Mouse (Mus musculus) embryonic facial prominence, embryonic 13.5 days (tissue): ENCODE results near the gene Zfp704. TPM values are rescaled to one million over a fixed set of nuclear protein-coding genes. Genes with fewer than 3 reads are reported as not detected.

Experiments
- ATAC-seq: fragments of 200-750 bp; cut with Nextera tagmentation; 2 replicates; pipeline ENCODE4 v1.8.0; 2017; ENCODE audit warnings: low read depth; ENCODE audit not compliant: insufficient number of reproducible peaks, insufficient read depth, low FRiP score, low TSS enrichment
- H3K27ac ChIP-seq: fragments of 300-500 bp; sonication (generic); 2 replicates; pipeline ENCODE4 v1.5.1; 2015; ENCODE audit warnings: moderate library complexity, mild to moderate bottlenecking, inconsistent platforms
- H3K27me3 ChIP-seq: fragments of 300-500 bp; sonication (generic); 2 replicates; pipeline ENCODE4 v1.6.1; 2015; ENCODE audit warnings: mild to moderate bottlenecking, inconsistent platforms
- H3K36me3 ChIP-seq: fragments of 300-500 bp; sonication (generic); 2 replicates; pipeline ENCODE4 v1.6.1; 2015; ENCODE audit warnings: mild to moderate bottlenecking, inconsistent platforms
- H3K4me1 ChIP-seq: fragments of 300-500 bp; sonication (generic); 2 replicates; pipeline ENCODE4 v1.6.1; 2015; ENCODE audit warnings: inconsistent platforms
- H3K4me2 ChIP-seq: fragments of 300-500 bp; sonication (generic); 2 replicates; pipeline ENCODE4 v1.6.1; 2015; ENCODE audit warnings: moderate library complexity, mild to moderate bottlenecking, inconsistent platforms
- H3K4me3 ChIP-seq: fragments of 300-500 bp; sonication (generic); 2 replicates; pipeline ENCODE4 v1.5.1; 2015; ENCODE audit warnings: mild to moderate bottlenecking, inconsistent platforms
- H3K9ac ChIP-seq: fragments of 300-500 bp; sonication (generic); 2 replicates; pipeline ENCODE4 v1.6.1; 2015; ENCODE audit warnings: mild to moderate bottlenecking, inconsistent platforms
- H3K9me3 ChIP-seq: fragments of 300-500 bp; sonication (generic); 2 replicates; pipeline ENCODE4 v1.6.1; 2016; ENCODE audit warnings: inconsistent platforms
- WGBS: fragments of 180-500 bp; shearing (Covaris S2); methylation state at CpG from one replicate; pipeline ENCODE4 v1.1.7; 2015; ENCODE audit warnings: mixed read lengths; 5-methylcytosine and 5-hydroxymethylcytosine counted together
- polyA plus RNA-seq: library from polyadenylated mRNA; unstranded; fragments of >200 nt; fragmentation: Nextera tagmentation; extraction: Ambion mirVana; gene quantifications from 2 replicates; pipeline ENCODE4 v1.2.1, GENCODE M21; 2015

Zfp704 gene
- polyA plus RNA-seq, 1 experiment from 2014 or later, result 10.0 TPM

GRCm38 (mm10) chr3:9432796-9433526 is 176.9 kb downstream of the Zfp704 start:
- Histone ChIP-seq H3K36me3 (peaks cover 23% of the 10 kb centered on the region), H3K27ac (no peak overlapping the region), H3K4me3 (no peak overlapping the region), H3K9me3 (no peaks in the 10 kb centered on the region), H3K4me1 (no peaks in the 10 kb centered on the region), H3K9ac (no peak overlapping the region), H3K27me3 (no peaks in the 10 kb centered on the region), H3K4me2 (no peak overlapping the region)
- ATAC-seq, result no peak
- 90% methylated on average over 16 of the region's 16 CpGs for WGBS

- Histone ChIP-seq H3K4me2 (no peak overlapping the region), H3K27ac (no peak overlapping the region), H3K4me1 (no peaks in the 10 kb centered on the region), H3K9me3 (no peaks in the 10 kb centered on the region), H3K9ac (no peak overlapping the region), H3K4me3 (no peak overlapping the region), H3K27me3 (no peaks in the 10 kb centered on the region), H3K36me3 (peaks cover 16% of the 10 kb centered on the region)
- no peak for ATAC-seq
- 57% methylated on average over 3 of the region's 3 CpGs for WGBS
These were observed 177.7 kb downstream of the Zfp704 start for GRCm38 (mm10) chr3:9432226-9432625.

GRCm38 (mm10) chr3:9429946-9430345 is 179.9 kb downstream of the Zfp704 start:
- WGBS, result 85% methylated on average over 3 of the region's 3 CpGs
- H3K4me2 ChIP-seq, result no peak overlapping the region
- no peak for ATAC-seq

GRCm38 (mm10) chr3:9427826-9428225 is 182.1 kb downstream of the Zfp704 start:
- Histone ChIP-seq H3K4me2 (no peak overlapping the region), H3K9ac (no peak overlapping the region), H3K9me3 (no peaks in the 10 kb centered on the region), H3K4me3 (no peak overlapping the region), H3K27me3 (no peaks in the 10 kb centered on the region), H3K4me1 (no peaks in the 10 kb centered on the region), H3K27ac (no peak overlapping the region), H3K36me3 (no peaks in the 10 kb centered on the region)
- 95% methylated on average over 4 of the region's 4 CpGs for WGBS
- ATAC-seq, result no peak

More at GRCm38 (mm10) chr3:9429946-9430345, 179.9 kb downstream of the Zfp704 start:
- no peak overlapping the region for H3K4me3 ChIP-seq
- no peak overlapping the region for H3K9ac ChIP-seq
- H3K27ac ChIP-seq, result no peak overlapping the region
- H3K4me1 ChIP-seq, result no peaks in the 10 kb centered on the region
- H3K27me3 ChIP-seq, result no peaks in the 10 kb centered on the region
- peaks cover 7% of the 10 kb centered on the region for H3K36me3 ChIP-seq
- H3K9me3 ChIP-seq, result no peaks in the 10 kb centered on the region

GRCm38 (mm10) chr3:9425661-9426060 is 184.2 kb downstream of the Zfp704 start:
- WGBS, result 93% methylated on average over 5 of the region's 5 CpGs
- H3K36me3 ChIP-seq, result no peaks in the 10 kb centered on the region
- H3K9me3 ChIP-seq, result no peaks in the 10 kb centered on the region
- H3K27ac ChIP-seq, result no peak overlapping the region
- no peak overlapping the region for H3K4me2 ChIP-seq
- H3K27me3 ChIP-seq, result no peaks in the 10 kb centered on the region
- no peak for ATAC-seq
- no peak overlapping the region for H3K9ac ChIP-seq
- H3K4me3 ChIP-seq, result no peak overlapping the region
- H3K4me1 ChIP-seq, result no peaks in the 10 kb centered on the region

GRCm38 (mm10) chr3:9424637-9425036 is 185.2 kb downstream of the Zfp704 start:
- H3K27me3 ChIP-seq, result no peaks in the 10 kb centered on the region
- 88% methylated on average over 6 of the region's 6 CpGs for WGBS

GRCm38 (mm10) chr3:9423669-9424068 is 186.2 kb downstream of the Zfp704 start:
- no peaks in the 10 kb centered on the region for H3K27me3 ChIP-seq
- no peaks in the 10 kb centered on the region for H3K9me3 ChIP-seq
- no peaks in the 10 kb centered on the region for H3K36me3 ChIP-seq
- H3K4me2 ChIP-seq, result no peak overlapping the region
- H3K4me1 ChIP-seq, result no peaks in the 10 kb centered on the region
- no peak for ATAC-seq
- H3K9ac ChIP-seq, result no peak overlapping the region
- no peak overlapping the region for H3K4me3 ChIP-seq
- WGBS, result 94% methylated on average over 6 of the region's 6 CpGs
- no peak overlapping the region for H3K27ac ChIP-seq

More at GRCm38 (mm10) chr3:9424637-9425036, 185.2 kb downstream of the Zfp704 start:
- no peak for ATAC-seq
- H3K4me3 ChIP-seq, result no peak overlapping the region
- H3K36me3 ChIP-seq, result no peaks in the 10 kb centered on the region
- H3K4me1 ChIP-seq, result no peaks in the 10 kb centered on the region
- no peak overlapping the region for H3K9ac ChIP-seq
- H3K4me2 ChIP-seq, result no peak overlapping the region
- H3K27ac ChIP-seq, result no peak overlapping the region
- no peaks in the 10 kb centered on the region for H3K9me3 ChIP-seq

- Histone ChIP-seq H3K4me2 (no peak overlapping the region), H3K27ac (no peak overlapping the region), H3K9ac (no peak overlapping the region), H3K27me3 (no peaks in the 10 kb centered on the region), H3K4me1 (0 out of 2 replicates have a peak, but pooled peaks cover 4% of the 10 kb centered on the region), H3K36me3 (no peaks in the 10 kb centered on the region), H3K4me3 (no peak overlapping the region), H3K9me3 (0 out of 2 replicates have a peak, but pooled peaks cover 5% of the 10 kb centered on the region)
- 92% methylated on average over 4 of the region's 4 CpGs for WGBS
- no peak for ATAC-seq
These were observed 201.0 kb downstream of the Zfp704 start for GRCm38 (mm10) chr3:9408896-9409295.

- 70% methylated on average over 10 of the region's 10 CpGs for WGBS
- Histone ChIP-seq H3K4me3 (no peak overlapping the region), H3K4me2 (no peak overlapping the region), H3K9me3 (no peaks in the 10 kb centered on the region), H3K4me1 (peaks cover 15% of the 10 kb centered on the region), H3K36me3 (no peaks in the 10 kb centered on the region), H3K9ac (no peak overlapping the region), H3K27me3 (no peaks in the 10 kb centered on the region), H3K27ac (no peak overlapping the region)
- ATAC-seq, result no peak
These were observed 202.1 kb downstream of the Zfp704 start for GRCm38 (mm10) chr3:9407801-9408200.

- Histone ChIP-seq H3K27ac (no peak overlapping the region), H3K4me3 (no peak overlapping the region), H3K36me3 (no peaks in the 10 kb centered on the region), H3K9ac (no peak overlapping the region), H3K4me2 (no peak overlapping the region), H3K9me3 (no peaks in the 10 kb centered on the region), H3K27me3 (no peaks in the 10 kb centered on the region), H3K4me1 (peaks cover 20% of the 10 kb centered on the region)
- ATAC-seq, result no peak
- WGBS, result 64% methylated on average over 9 of the region's 9 CpGs
These were observed 202.8 kb downstream of the Zfp704 start for GRCm38 (mm10) chr3:9407119-9407546.

GRCm38 (mm10) chr3:9405341-9405740 is 204.5 kb downstream of the Zfp704 start:
- no peaks in the 10 kb centered on the region for H3K27me3 ChIP-seq
- no peak overlapping the region for H3K4me2 ChIP-seq
- no peaks in the 10 kb centered on the region for H3K9me3 ChIP-seq
- no peak overlapping the region for H3K9ac ChIP-seq
- ATAC-seq, result no peak
- H3K36me3 ChIP-seq, result no peaks in the 10 kb centered on the region
- H3K27ac ChIP-seq, result no peak overlapping the region
- WGBS, result 78% methylated on average over 9 of the region's 9 CpGs
- peaks cover 32% of the 10 kb centered on the region for H3K4me1 ChIP-seq
- no peak overlapping the region for H3K4me3 ChIP-seq

- 40% methylated on average over 5 of the region's 5 CpGs for WGBS
- H3K9me3 ChIP-seq, result no peaks in the 10 kb centered on the region
- ATAC-seq, result no peak
- H3K27me3 ChIP-seq, result no peaks in the 10 kb centered on the region
- peak overlapping the region; percentile 31; the same call in 1 of the 2 replicates for H3K4me2 ChIP-seq
- H3K9ac ChIP-seq, result no peak overlapping the region
- H3K36me3 ChIP-seq, result no peaks in the 10 kb centered on the region
- peak overlapping the region; percentile 41; the same call in 1 of the 2 replicates for H3K27ac ChIP-seq
- H3K4me3 ChIP-seq, result no peak overlapping the region
- H3K4me1 ChIP-seq, result peaks cover 32% of the 10 kb centered on the region
These were observed 206.4 kb downstream of the Zfp704 start for GRCm38 (mm10) chr3:9403255-9404050.
